Mouse (Mus musculus) brain, embryonic 14.5 days (tissue): ENCODE measurements around the gene Cog5.

Experiments used
- CTCF ChIP-seq: fragments of 200-500 bp; IDR thresholded peaks from 2 replicates; pipeline ENCODE4 v1.5.1; 2012; ENCODE audit warnings: inconsistent platforms, mild to moderate bottlenecking, moderate library complexity, borderline replicate concordance; ENCODE audit not compliant: insufficient read depth, insufficient read length; ENCODE audit errors: extremely low read depth
- POLR2A ChIP-seq: fragments of 200-500 bp; IDR thresholded peaks from 2 replicates; pipeline ENCODE4 v1.6.1; 2012; ENCODE audit warnings: mild to moderate bottlenecking, inconsistent platforms, borderline replicate concordance; ENCODE audit not compliant: poor library complexity, insufficient read depth, insufficient read length, severe bottlenecking; ENCODE audit errors: extremely low read depth

- no peak for TF ChIP-seq CTCF
- no peak for TF ChIP-seq POLR2A
Measured at GRCm38 (mm10) chr12:31950659-31951031, 296.0 kb downstream of the Cog5 start.
